Mouse (Mus musculus): ENCODE results near the gene Tnfrsf11a.

Gene Tnfrsf11a

GRCm38 (mm10) chr1:105824356-105824755, 43.8 kb downstream of the Tnfrsf11a start:
- no peak for DNase-seq (ENCODE audit: extremely low read depth, insufficient read length, low spot score)

GRCm38 (mm10) chr1:105824980-105825379, 44.5 kb downstream of the Tnfrsf11a start:
- no peak for DNase-seq (ENCODE audit: extremely low read depth, insufficient read length, low spot score)

- no peak for DNase-seq (ENCODE audit: extremely low read depth, insufficient read length, low spot score)
Observed at GRCm38 (mm10) chr1:105827374-105827773, 46.9 kb downstream of the Tnfrsf11a start.

- no peak for DNase-seq (ENCODE audit: extremely low read depth, insufficient read length, low spot score)
Observed at GRCm38 (mm10) chr1:105827786-105828345, 47.3 kb downstream of the Tnfrsf11a start.

- no peak for DNase-seq (ENCODE audit: extremely low read depth, insufficient read length, low spot score)
Observed at GRCm38 (mm10) chr1:105829171-105829570, 48.7 kb downstream of the Tnfrsf11a start.

GRCm38 (mm10) chr1:105832784-105833183, 52.3 kb downstream of the Tnfrsf11a start:
- no peak for DNase-seq (ENCODE audit: extremely low read depth, insufficient read length, low spot score)

GRCm38 (mm10) chr1:105842950-105843349, 62.4 kb downstream of the Tnfrsf11a start:
- DNase-seq (ENCODE audit: extremely low read depth, insufficient read length, low spot score) = no peak

GRCm38 (mm10) chr1:105843386-105843785, 62.9 kb downstream of the Tnfrsf11a start:
- DNase-seq (ENCODE audit: extremely low read depth, insufficient read length, low spot score) = no peak

GRCm38 (mm10) chr1:105843856-105844255, 63.3 kb downstream of the Tnfrsf11a start:
- DNase-seq (ENCODE audit: extremely low read depth, insufficient read length, low spot score) = no peak

GRCm38 (mm10) chr1:105844341-105845006, 64.0 kb downstream of the Tnfrsf11a start:
- peak; percentile 8 for DNase-seq (ENCODE audit: extremely low read depth, insufficient read length, low spot score)

- no peak for DNase-seq (ENCODE audit: extremely low read depth, insufficient read length, low spot score)
Observed at GRCm38 (mm10) chr1:105846431-105846830, 65.9 kb downstream of the Tnfrsf11a start.

- peak; percentile 38 for DNase-seq (ENCODE audit: extremely low read depth, insufficient read length, low spot score)
Observed at GRCm38 (mm10) chr1:105848806-105849205, 68.3 kb downstream of the Tnfrsf11a start.

- DNase-seq (ENCODE audit: extremely low read depth, insufficient read length, low spot score) = no peak
Observed at GRCm38 (mm10) chr1:105851341-105851740, 70.8 kb downstream of the Tnfrsf11a start.

GRCm38 (mm10) chr1:105859740-105860139, 79.2 kb downstream of the Tnfrsf11a start:
- DNase-seq (ENCODE audit: extremely low read depth, insufficient read length, low spot score) = no peak

- no peak for DNase-seq (ENCODE audit: extremely low read depth, insufficient read length, low spot score)
Observed at GRCm38 (mm10) chr1:105876589-105876988, 96.1 kb downstream of the Tnfrsf11a start.

- no peak for DNase-seq (ENCODE audit: extremely low read depth, insufficient read length, low spot score)
Observed at GRCm38 (mm10) chr1:105877808-105878207, 97.3 kb downstream of the Tnfrsf11a start.

GRCm38 (mm10) chr1:105878416-105878815, 97.9 kb downstream of the Tnfrsf11a start:
- no peak for DNase-seq (ENCODE audit: extremely low read depth, insufficient read length, low spot score)

GRCm38 (mm10) chr1:105880555-105881304, 100.2 kb downstream of the Tnfrsf11a start:
- DNase-seq (ENCODE audit: extremely low read depth, insufficient read length, low spot score) = no peak

GRCm38 (mm10) chr1:105881466-105881865, 100.9 kb downstream of the Tnfrsf11a start:
- DNase-seq (ENCODE audit: extremely low read depth, insufficient read length, low spot score) = no peak

- no peak for DNase-seq (ENCODE audit: extremely low read depth, insufficient read length, low spot score)
Observed at GRCm38 (mm10) chr1:105883498-105883897, 103.0 kb downstream of the Tnfrsf11a start.

GRCm38 (mm10) chr1:105885101-105885500, 104.6 kb downstream of the Tnfrsf11a start:
- DNase-seq (ENCODE audit: extremely low read depth, insufficient read length, low spot score) = no peak

- no peak for DNase-seq (ENCODE audit: extremely low read depth, insufficient read length, low spot score)
Observed at GRCm38 (mm10) chr1:105885575-105885974, 105.1 kb downstream of the Tnfrsf11a start.

Data from 3134 (cell line).